Mouse (Mus musculus): ENCODE data around the gene Macf1. TPM values are rescaled to one million over a fixed set of nuclear protein-coding genes. Genes with fewer than 3 reads are reported as not detected.
"Not testable (repeated sequence)": the region's sequence is repeated elsewhere in the genome, so short reads cannot be mapped to it uniquely, and the experiment has no call there.

Macf1 gene
- total RNA-seq, 1 experiment from 2014 or later = 392 TPM

GRCm38 (mm10) chr4:123647109-123647508 lies 37.1 kb downstream of the Macf1 start:
- ATAC-seq (replicated peaks; ENCODE audit: insufficient number of reproducible peaks, low FRiP score, low TSS enrichment, poor library complexity, severe bottlenecking) = no peak

DNA sequence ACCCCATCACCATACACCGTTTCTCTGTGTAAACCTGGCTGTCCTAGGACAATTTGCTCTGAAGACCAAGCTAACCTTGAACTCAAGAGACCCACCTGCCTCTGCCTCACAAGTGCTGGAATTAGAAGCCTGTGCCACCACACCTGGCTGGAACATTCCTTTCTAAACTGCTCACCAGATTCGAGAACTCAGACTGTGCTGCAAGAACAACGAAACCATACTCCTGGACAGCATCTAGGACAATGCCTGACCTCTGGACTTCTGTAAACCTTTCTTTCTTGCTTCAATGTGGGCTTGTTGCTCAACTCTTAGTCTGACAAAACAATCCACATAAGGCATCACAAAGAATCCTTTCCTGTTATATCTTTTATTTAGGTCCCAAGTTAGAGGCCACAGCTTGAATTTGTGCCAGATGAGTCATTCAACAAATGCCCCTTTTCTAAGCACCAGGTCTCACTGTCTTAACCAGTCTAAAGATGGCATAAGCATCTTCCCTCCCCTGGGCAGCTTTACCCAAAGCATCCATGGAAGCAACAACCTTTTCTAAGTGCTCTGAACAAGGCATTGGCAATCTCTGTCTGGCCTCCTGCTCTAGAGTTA lies 38.8 kb downstream of the Macf1 start:
- no peak for ATAC-seq (replicated peaks; ENCODE audit: insufficient number of reproducible peaks, low FRiP score, low TSS enrichment, poor library complexity, severe bottlenecking)

DNA sequence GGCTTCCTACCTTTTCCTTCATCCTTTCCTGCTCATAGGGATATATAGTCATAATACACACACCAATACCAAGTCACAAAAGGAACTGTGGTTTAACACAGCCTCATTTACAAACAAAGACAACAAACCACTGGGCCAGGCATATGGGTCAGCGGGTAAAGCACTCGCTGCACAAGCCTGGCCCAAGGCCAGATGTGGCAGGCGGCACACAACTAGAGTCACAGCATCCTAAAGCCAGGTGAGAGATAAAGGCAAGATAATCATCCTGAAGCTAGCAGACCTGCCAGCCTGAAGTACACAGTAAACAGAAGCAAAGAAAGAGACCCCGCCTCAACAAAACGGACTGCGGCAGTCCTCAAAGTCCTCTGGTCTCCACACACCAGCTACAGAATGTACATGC lies 40.6 kb downstream of the Macf1 start:
- ATAC-seq (replicated peaks; ENCODE audit: insufficient number of reproducible peaks, low FRiP score, low TSS enrichment, poor library complexity, severe bottlenecking) = no peak

DNA sequence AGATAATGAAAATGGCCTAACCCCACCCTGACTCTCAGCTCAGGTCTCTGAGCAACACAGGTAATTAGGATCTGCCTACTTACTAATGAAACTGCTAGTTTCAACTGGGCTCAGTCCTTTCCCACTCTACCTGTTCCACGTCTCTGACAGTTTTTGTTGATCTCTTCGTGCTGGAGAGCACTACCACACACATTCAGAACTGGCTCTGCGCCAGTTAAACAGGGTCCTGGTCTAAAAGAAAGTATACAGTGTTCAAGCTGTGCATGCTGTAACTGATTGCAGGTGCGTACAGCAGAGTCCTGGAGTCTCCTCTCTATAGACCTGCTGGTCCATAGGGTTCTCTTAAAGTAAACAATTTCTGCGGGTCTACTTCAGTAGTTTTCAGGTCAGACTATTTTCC lies 41.3 kb downstream of the Macf1 start:
- no peak for ATAC-seq (replicated peaks; ENCODE audit: insufficient number of reproducible peaks, low FRiP score, low TSS enrichment, poor library complexity, severe bottlenecking)

DNA sequence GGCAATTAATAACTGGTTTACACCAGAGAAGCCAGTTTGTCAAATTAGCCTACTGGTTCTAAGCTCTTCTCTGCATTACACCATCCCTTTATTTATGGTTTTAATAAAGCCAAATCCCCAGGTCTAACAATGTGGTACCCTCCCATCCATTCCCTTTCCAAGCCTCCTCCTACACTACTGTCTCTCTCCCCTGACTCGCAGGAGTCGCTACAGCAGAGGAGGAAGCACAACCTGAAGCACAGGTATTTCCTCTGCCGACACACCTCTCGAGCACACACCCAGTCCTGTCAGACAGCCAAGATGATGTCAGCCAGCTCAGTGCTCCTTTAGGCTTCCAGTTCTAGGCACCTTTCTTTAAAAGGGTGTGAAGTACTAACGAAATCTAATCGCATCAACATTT lies 47.0 kb downstream of the Macf1 start:
- no peak for ATAC-seq (replicated peaks; ENCODE audit: insufficient number of reproducible peaks, low FRiP score, low TSS enrichment, poor library complexity, severe bottlenecking)

DNA sequence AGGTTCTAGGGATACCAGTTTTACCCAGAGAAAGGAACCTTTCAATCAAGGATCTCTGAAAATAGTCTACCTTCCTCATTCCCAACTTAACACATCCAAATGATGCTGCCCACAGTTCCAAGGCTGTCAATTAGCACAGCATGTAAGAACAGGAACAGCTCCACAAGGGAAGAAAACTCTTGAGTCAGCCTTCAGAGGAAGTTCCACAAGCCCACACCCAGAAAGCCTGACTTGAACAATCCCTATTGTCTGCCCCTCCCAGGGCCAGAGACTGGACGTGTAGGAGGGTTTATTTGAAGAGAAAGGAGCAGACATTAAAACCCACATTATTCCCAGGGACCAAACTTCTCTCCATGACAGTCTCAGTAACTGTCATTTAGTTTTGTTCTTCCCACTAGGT lies 48.7 kb downstream of the Macf1 start:
- ATAC-seq (replicated peaks; ENCODE audit: insufficient number of reproducible peaks, low FRiP score, low TSS enrichment, poor library complexity, severe bottlenecking) = peak; percentile 56; the same call in 1 of the 2 replicates

DNA sequence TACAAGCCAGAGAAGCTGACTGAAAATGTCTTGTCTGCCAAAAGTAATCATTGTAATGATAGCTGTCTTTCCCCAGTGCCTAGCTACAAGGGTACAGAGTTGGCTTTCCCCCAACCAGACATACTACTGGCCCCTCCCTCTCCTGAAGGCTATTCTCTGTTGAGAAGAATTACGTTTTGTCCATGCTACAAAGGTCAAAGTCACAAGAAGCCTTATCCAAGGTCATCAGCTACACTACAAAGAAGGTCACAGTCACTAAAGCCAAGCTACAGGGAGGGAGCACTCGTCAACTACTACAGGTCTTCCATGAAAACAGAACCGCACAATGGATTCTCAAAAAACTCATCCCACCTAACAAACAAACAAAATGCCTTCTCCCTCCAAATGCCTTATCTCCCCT lies 49.7 kb downstream of the Macf1 start:
- ATAC-seq (replicated peaks; ENCODE audit: insufficient number of reproducible peaks, low FRiP score, low TSS enrichment, poor library complexity, severe bottlenecking) = no peak

DNA sequence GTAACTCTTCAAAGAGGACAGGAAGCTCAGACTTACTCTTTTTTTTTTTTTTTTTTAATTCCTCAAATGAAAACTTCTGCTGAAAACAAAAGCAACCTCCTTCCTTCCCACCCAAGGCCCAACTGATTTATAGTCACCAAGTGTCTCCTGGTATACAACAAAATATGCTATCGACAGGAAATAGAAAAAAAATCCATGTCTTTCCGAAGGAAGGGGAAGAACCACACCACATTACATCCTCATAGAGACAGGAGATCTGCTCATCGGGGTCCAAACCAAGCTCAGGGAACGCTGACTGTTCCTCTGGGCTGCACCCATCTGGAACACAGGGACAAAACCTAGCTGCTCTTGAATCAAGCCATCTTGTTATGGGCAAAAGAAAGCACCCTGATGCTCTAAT lies 50.3 kb downstream of the Macf1 start:
- ATAC-seq (replicated peaks; ENCODE audit: insufficient number of reproducible peaks, low FRiP score, low TSS enrichment, poor library complexity, severe bottlenecking) = no peak

GRCm38 (mm10) chr4:123633370-123633769 lies 50.8 kb downstream of the Macf1 start:
- ATAC-seq (replicated peaks; ENCODE audit: insufficient number of reproducible peaks, low FRiP score, low TSS enrichment, poor library complexity, severe bottlenecking) = 0 out of 2 replicates have a peak, but pooled peaks have one; percentile 53

DNA sequence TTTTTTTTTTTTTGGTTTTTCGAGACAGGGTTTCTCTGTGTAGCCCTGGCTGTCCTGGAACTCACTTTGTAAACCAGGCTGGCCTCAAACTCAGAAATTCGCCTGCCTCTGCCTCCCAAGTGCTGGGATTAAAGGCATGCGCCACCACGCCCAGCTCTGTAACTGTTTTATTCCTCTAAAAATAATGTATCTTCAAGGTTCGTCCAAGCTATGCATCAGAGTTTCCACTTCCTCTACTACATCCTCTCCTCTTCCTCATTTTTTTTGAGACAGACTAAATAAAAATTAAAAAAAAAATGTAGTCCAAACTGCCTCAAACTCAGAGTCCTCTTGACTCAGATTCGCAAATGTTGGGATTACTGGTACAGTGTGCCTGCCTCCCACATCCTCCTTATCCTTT lies 52.0 kb downstream of the Macf1 start:
- ATAC-seq (replicated peaks; ENCODE audit: insufficient number of reproducible peaks, low FRiP score, low TSS enrichment, poor library complexity, severe bottlenecking) = not testable (repeated sequence)

GRCm38 (mm10) chr4:123631654-123632053 lies 52.5 kb downstream of the Macf1 start:
- no peak for ATAC-seq (replicated peaks; ENCODE audit: insufficient number of reproducible peaks, low FRiP score, low TSS enrichment, poor library complexity, severe bottlenecking)

GRCm38 (mm10) chr4:123627683-123628082 lies 56.5 kb downstream of the Macf1 start:
- no peak for ATAC-seq (replicated peaks; ENCODE audit: insufficient number of reproducible peaks, low FRiP score, low TSS enrichment, poor library complexity, severe bottlenecking)

- ATAC-seq (replicated peaks; ENCODE audit: insufficient number of reproducible peaks, low FRiP score, low TSS enrichment, poor library complexity, severe bottlenecking) = no peak
Measured at GRCm38 (mm10) chr4:123625332-123626072, 58.7 kb downstream of the Macf1 start.

DNA sequence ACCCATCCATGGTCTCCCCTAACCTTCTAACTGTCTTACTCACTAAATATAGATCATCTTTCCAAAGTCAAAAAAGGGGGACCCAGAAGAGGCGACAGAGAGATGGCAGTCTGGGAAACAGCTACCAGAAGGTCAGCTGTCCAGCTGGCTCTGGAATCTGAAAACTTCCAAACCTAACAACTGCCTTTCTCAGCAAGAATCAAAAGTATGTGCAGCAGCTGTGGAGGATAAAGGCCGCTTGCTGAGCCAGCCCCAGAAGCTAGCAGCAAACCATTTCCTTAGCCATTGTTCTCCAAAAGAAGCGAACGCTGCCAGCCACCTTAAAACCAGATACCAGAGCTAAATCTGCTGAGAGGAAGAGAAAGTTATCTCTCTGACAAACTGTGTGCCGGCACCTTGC lies 59.7 kb downstream of the Macf1 start:
- no peak for ATAC-seq (replicated peaks; ENCODE audit: insufficient number of reproducible peaks, low FRiP score, low TSS enrichment, poor library complexity, severe bottlenecking)

DNA sequence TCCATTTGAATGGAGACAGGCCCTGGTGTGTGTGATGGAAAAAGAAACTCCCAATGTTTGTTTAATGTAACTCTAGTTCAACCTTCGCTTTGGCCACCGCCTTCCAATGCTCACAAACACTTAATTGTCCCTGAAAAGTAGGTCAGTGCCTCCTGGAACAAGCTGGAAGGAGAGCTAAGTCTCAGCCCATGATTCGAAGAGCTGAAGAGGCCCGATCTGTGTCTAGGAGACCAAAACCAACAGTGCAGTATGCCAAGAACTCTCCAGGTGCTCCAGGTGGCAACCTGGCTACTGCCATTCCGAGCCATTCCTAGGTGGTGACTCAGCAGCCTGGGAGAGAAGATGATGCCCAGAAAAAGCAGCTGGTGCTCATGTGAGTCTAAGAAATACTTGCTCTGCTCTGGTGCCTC lies 60.4 kb downstream of the Macf1 start:
- no peak for ATAC-seq (replicated peaks; ENCODE audit: insufficient number of reproducible peaks, low FRiP score, low TSS enrichment, poor library complexity, severe bottlenecking)

- no peak for ATAC-seq (replicated peaks; ENCODE audit: insufficient number of reproducible peaks, low FRiP score, low TSS enrichment, poor library complexity, severe bottlenecking)
Measured at GRCm38 (mm10) chr4:123621732-123622131, 62.4 kb downstream of the Macf1 start.

GRCm38 (mm10) chr4:123617727-123618389 lies 66.3 kb downstream of the Macf1 start:
- ATAC-seq (replicated peaks; ENCODE audit: insufficient number of reproducible peaks, low FRiP score, low TSS enrichment, poor library complexity, severe bottlenecking) = no peak

- ATAC-seq (replicated peaks; ENCODE audit: insufficient number of reproducible peaks, low FRiP score, low TSS enrichment, poor library complexity, severe bottlenecking) = no peak
Measured at GRCm38 (mm10) chr4:123616971-123617370, 67.2 kb downstream of the Macf1 start.

DNA sequence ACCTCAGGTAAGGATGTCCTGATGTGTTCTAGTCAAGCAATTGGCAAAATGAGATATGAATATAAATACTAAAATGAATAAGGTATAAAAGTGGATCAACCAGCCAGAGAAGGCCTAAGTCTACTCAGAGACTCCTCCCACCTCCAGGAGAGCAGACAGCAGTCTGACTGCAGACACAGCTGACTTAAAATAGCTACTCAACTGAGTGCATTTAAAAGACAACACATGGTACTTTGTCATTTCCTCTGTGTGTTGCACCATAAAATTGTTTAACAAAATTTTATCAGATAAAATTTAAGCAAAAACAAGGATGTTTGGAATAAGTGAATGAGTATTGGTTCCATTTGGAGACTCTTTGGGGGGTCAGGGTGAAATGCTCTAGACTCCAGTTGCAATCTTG lies 67.7 kb downstream of the Macf1 start:
- ATAC-seq (replicated peaks; ENCODE audit: insufficient number of reproducible peaks, low FRiP score, low TSS enrichment, poor library complexity, severe bottlenecking) = no peak
